Mouse (Mus musculus): Measurements from ENCODE around the gene Smad6.

GRCm38 (mm10) chr9:63982937-63983632 lies 38.8 kb downstream of the Smad6 start:
- TF ChIP-seq GATA1 (IDR thresholded peaks at IDR 0.05; ENCODE audit: low read length) (no peak), TAL1 (IDR thresholded peaks at IDR 0.05; ENCODE audit: low read length) (no peak)

Data from erythroblast, embryonic 14.5 days (primary cell).